Mouse (Mus musculus) thymus, postnatal 4 days (tissue): ENCODE results near the gene Kcnq2.
A peak's percentile ranks its signal among the peaks of the same experiment; 100 is the strongest.

Experiments
- DNase-seq: peaks from one replicate; pipeline ENCODE4 v3.0.0; 2021

Kcnq2 gene

DNA sequence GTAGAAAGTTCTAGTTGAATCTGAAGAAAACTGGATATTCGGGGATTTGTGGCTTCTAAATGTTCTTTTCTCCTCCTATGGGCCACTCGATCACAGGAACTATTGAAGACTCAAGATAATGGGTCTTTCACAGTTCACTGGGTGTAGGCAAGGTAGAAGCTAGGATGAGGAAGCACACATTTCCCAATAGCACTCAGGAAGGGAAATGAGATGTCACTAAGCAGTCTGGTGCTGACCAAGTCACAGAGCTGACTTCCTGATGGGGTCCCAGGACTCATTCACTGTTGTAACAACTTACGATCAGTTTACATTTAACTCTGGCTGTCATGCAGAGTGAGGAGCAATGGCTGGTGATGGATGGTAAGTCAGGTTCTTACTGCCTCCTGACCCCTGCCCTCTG, 45.0 kb downstream of the Kcnq2 start:
- no peak for DNase-seq

DNA sequence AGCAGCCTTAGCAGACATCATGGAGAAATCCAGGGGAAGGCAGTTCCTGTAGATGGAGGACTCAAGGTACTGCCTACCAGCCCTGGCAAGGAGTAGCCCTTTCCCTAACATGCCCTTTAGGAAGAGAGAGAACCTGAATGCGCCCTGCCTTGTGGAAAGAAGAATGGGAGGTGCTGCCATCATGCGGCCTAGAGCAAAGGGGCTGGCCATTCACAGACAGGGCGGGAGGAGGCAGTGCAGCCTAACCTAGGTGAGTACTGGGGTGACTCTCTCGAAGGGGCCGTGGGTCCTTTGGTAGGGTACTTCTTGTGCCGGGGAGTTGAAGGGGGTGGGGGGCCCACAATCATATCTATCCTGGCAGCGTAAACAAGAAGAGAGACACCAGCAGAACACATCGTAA, 50.1 kb downstream of the Kcnq2 start:
- DNase-seq: no peak

DNA sequence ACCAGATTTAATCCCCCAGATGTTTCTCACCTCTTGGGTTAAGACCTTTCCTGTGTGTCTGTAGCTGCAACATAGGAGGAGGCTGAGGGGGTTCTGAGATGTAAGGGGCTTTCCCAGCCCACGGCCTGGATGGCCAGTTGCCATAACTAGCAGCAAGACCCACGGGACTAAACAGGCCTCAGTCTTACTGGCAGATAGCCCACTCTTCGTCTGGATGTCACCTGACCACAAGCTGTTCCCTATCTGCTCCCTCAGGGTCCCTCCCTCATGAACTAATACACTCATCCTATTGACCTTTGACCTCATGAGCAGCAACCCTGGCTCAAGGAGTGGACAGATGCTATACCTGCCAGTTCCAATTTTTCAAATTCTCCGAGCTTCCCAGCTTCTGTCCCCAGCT, 51.2 kb downstream of the Kcnq2 start:
- no peak for DNase-seq

DNA sequence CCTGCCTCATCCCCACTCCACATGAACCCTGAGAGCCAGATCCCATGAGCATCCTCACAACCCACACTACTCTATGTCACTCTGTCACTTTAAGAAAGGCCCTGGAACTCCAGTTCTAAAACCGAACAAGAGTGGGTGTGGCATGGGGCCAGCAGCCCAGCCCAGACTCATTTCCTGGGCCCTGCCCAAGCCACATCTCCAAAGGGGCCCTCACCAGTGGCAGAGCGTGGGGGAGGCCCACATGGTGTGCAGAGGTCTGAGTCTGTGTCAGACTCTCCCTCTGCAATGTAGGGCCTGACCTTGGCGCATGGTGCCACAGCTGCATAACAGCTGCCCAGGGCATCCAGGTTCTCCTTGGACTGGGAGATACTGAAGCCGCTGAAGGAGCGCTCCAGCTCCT, 54.2 kb downstream of the Kcnq2 start:
- DNase-seq: no peak

DNA sequence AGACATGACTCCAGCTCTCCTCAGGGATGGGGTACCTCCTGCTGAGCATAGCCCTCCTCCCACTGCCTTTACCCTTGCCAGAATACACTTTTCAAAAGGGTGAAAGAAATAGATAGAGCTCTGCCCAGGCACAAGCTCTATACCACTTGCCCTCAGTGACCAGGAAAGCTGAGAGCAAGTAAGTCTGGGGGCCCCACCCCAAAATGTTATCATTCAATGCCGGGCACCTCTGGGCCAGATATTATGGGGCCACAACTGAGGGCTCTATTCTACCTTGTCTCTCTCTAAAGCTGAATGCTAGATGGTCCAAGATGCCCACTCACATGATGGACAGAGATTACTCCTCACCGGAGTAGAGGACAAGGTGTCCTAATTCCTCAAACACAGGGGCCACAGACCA, 55.6 kb downstream of the Kcnq2 start:
- no peak for DNase-seq

DNA sequence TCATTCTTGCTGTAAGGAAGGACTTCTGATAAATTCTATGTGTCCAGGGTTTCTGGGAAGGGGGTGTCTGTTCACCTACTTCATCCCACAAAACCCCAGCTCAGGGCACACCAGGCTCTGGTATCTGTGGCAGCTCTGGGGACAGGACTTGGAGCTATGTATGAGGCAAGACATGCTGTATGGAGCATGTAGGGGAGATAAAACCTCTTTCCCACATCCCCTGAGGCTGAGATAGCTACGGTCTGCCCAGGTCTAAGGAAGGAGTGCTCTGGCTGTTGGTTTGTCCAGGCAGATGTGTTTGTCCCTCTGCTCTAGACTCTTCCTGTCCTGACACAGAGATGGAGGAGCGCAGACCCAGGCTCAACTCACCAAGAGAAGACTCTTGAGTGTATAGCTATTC, 56.2 kb downstream of the Kcnq2 start:
- no peak for DNase-seq

DNA sequence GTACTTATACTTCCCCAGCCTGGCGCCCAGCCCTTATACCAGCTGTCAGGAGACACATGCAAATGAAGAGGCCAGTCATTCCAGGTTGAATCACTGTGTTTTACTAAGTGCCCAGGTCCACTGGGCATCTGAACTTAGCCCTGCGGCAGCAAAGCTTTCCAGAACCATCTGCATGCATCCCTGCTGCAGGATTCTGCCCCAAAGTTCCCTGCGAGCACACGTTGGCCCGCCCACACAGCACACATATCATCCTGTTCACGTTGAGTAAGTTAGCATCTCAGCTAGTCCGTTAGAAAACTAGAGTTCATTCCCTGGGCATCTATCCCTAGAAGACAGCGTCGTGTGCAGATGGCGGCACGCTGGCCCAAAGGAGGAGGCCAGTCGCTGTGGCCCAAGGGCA, 59.6 kb downstream of the Kcnq2 start:
- DNase-seq: no peak

DNA sequence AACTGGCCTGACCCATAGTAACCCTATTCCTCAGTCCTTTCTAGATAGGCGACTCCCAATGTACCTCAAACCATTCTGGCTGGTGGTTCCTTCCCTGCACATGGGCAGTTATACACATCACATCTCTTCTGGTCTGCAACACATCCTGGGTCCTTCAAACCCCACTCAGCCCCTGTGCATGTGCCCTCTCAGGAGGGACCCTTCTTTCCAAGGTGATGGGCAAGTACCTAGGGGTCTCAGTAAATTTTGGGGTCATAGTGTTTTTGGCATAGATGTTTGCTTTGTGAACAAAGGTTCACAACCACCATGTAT, 62.7 kb downstream of the Kcnq2 start:
- DNase-seq: no peak

DNA sequence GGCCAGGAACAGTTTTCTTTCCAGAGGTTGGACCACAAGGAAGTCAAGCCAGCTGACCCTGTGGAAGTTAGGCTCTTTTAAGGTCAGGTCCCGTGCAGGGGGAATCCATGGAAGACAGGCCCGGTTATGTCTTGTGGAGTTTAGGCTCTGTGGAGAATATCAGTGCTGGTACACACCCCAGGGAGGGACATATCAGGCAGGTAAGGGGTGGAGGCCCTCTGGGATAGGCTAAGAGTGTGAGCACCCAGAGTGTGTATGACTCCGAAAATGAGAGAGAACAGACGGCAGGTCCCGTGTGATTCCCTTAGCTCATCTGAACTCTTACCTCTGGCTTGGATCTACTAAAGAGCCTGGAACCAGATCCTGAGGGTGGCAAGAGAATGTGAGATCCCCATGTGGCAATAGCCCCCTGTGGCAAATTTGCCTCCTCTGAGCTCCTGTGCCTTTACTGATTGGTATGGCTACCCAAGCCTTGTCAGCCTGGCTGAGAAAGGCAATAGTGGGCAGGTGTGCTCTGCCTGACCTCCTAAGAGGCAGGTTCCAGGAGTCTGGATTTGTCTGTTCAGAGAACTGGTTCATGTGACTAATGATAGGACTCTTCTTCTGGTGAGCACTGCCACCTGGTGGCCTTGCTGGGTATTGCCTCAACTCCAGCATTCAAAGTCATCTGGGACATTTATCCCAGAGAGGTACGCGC, 63.2 kb downstream of the Kcnq2 start:
- DNase-seq: peak; percentile 76

DNA sequence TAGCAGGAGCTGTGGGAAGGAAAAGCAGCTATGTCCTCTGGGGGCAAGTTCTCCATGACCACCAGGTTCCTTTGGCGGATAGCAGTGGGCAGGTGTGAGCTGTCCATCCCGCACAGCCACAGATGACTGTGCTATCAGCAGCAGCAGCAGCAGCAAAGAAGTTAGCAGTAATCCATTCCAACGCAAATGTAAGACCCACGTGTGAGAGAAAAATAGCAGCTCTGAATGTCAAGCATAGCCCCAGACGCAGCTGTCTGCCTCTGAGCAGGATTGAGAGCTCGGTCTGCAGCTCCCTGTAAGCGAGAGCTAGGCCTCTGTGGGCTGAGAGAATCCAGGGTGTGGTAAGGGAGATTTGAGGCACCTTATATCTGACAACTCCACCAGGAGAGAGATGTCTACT, 65.0 kb downstream of the Kcnq2 start:
- no peak for DNase-seq

DNA sequence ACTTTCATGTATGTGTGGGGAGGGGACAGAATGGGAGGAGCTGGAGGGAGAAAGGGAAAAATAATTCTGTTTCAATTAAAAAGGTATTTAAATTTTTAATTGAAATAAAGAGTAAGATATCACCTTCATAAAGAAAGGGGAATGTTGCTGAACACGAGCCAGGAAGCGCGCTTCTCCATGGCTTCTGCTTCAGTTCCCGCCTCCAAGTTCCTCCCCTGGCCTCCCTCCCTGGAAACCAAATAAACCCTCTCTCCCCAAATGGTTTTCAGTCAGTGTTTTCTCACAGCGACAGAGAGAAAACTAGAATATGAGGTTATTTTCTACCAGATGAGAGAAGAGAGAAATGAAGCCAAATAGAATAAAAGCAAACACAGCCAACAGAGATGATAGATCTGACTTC, 66.6 kb downstream of the Kcnq2 start:
- DNase-seq: no peak

DNA sequence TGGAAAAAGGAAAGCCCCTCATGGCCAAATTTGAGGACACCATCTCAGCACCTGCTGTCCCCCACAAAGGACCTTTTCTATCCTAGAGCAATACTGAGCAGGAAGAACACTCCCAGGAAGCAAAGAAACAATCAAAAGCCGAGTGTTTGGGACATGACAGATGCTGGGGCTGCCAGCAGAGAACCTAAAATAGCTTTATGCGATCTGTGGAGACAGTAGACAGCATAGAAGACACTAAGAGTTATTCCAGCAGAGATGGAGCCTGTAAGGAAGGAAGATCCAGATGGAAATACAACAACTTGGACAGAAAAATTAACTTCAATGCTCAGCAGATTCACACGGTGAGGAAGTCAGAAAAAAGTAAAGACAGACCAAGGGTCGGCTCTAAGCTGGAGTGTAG, 69.3 kb downstream of the Kcnq2 start:
- no peak for DNase-seq

DNA sequence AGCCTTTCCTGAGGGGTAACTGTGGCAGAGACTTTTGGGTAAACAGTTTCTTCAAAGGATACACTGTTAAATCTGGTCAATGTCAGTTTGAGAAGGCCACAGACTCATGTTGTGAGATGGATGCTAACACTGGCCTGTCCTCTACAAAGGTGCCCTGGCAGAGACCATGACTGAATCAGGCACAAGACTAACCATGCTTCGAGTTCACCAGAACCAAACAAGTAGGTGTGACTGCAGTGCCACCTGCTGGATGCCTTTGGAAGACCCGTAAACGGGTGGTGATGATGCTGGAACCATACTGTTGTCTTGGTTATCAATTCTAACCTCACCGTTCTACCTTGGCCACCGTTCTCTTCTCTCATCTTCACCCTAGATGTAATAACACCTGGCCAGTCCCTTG, 75.0 kb downstream of the Kcnq2 start:
- DNase-seq: peak; percentile 81

DNA sequence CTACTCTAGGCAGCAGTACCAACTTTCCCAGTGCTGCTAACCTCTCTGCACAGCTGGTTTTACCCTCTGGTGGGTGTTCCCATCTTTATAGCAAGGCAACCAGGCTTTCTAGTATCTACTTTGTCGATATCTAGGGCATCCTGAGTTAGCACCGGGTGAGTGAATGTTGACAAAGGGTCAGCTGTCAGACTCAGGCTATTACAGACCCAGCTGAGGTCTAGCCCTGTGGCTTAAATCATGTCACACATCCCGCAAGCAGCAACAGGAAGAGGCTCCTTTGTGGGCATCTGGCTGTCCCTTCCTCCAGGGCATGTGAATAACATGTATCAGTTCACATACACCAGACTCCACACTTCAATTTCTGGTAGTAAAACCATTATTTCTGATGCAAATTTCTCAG, 76.9 kb downstream of the Kcnq2 start:
- DNase-seq: no peak

DNA sequence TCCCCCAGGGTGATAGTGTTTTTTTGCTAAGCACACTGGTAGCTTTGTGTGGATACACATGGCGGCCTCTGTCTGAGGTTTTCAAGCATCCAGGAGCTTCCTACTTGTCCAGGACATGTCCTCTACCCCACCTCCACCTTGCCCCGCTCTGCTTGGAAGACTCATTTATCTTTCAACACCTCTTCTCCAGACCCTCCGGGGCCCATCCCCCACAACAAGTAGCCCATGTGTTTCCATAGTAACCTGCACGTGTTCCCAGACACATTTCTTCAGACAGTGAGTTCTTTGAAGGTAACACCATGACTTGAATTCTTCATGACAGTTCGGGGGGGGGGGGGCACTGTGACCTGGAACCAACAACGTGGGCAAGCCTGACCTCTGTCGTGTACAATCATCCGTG, 77.8 kb downstream of the Kcnq2 start:
- no peak for DNase-seq

DNA sequence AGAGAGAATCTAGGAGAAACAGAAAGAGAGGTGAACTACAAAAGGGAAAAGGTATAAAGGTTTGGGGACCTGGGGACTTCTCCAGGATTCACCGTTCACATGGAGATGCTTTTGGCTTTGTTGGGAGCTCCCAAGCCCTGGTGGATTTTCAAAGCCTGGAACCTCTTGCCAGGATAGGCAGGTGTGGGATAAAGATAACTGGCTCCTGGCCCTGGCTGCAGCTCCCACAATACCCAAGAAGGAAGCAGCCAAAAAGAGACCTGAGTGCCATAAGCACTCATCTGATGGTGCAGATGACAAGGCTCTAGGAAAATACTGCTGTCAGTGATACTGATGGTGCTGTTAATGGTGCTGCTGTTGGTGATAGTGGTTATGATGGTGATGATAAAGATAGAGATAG, 82.9 kb downstream of the Kcnq2 start:
- DNase-seq: no peak

DNA sequence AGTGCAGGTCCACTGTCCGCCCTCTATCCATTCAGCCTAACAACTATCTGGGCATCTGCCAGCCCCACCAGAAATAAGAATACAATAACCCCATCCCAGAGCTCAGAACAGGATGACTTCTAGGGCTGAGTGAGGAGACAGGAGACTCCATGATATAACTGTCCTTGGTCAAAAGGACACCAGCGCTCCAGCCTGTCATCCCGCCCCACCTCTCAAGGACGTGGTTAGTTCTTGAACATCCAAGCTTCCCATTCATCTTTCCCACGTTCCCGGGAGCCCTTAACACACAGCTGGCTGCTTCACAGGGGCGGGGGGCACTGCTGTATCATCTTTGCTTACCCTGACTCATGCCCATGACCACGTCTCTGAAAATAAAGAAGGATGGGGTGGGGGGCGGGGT, 86.1 kb downstream of the Kcnq2 start:
- DNase-seq: no peak

DNA sequence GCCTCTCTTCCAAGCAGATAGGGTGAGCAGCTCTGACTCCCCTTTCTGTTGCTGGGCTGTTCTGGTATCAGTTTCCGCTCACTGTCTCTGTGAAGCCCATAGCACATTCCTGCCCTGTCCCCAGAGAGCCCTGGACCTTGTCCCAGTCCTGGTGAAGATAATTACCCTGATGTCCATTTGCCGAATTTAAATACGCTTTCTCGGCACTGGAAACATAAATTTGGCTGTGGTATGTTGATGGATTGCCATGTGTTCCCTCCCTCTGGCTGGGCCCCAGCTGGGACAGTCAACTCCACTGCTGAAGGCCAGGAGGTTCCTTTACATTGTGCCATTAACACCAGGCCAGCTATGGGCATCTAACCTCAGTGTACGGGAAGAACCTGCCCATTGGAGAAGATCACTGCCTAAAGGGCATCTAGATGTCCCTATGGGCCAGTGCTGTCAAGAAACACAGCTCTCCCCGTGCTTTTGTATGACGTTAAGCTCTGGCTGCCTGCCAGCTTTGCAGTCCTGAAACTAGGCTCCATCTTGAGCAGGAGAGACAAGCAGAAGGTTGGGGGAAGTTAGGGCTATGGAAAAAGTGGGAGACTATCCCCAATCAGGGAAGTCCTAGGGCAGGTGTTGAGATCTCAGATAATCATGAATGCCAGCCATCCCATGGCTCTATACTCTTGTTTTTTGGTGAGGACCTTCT, 86.7 kb downstream of the Kcnq2 start:
- DNase-seq: no peak

DNA sequence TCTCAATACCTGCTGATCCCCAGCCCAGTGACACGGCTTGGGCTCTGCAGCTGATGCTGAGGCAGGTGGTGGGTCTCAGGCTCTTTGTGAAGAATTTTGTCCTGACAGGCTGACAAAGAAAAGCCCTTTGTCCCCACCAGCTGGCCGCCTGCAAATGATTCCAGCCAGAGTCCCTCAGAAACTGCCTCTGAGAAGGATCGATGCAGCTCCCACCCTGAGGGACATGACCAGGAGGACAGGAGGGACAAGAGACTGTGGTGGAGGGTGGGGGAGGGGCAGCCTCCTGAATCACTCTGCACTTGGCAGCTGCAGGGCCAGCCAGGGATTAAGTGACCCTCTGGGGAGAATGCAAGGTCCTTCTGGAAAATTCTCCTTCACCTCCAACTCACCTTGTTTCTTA, 91.1 kb downstream of the Kcnq2 start:
- no peak for DNase-seq

DNA sequence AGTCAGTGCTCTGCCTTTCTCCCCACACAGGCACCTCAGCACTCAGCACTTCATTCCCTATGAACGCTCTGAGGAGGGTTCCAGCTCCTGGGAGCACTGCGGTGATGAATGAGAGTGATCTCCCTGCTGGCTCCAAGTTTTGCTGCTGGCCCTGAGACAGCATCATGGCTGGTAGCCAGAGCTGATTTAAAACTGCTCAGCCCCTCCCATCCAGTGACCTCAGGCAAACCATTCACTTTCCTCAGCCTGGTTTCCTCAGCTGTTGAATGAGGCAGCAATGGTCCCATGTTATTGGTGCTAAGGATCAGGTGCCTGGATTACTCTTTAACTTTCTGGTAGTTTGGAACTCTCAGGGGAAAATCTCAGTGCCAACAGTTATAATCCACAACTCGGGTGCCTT, 91.7 kb downstream of the Kcnq2 start, which contains the start of gene Chrna4:
TSS of gene Chrna4 (minus strand) at position 110 of the 400 bp plus-strand sequence.
- DNase-seq: no peak

DNA sequence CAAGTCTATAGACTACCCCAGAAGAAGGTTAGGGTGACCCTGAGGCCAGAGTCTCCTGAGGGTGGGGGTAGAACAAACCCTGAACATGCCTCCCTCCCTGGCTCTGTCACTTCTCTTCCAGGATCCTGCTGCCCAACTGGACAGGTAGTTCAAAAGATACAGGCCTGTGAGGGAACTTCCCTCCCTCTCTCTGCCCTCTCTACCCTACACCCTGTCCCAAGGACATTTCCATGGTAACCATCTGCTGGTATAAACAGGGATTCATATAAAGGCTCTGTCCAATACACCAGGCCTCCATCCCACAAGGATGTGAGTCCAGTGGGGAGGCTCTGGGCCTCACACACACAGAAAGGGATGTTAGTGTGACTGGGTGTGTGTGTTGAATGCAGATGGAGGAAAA, 92.7 kb downstream of the Kcnq2 start:
- DNase-seq: no peak

DNA sequence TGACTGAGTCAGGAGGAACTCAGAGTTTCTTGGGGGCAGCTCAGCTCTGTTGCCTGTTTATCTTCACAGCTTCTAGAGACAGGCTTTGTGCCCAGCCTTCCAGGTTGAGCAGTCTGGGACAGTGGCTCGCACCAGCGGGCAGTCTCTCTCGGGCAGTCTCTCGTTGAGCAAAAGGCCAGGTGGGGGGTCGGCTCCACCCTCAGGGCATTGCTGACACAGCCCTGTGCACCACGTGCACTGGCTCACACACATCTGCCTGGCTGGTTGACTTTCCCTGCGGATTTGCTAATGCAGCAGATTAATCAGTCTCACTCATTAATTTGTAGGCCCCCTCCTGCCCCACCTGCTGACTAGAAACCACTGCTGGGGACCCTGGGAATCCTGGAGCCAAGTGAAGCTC, 93.2 kb downstream of the Kcnq2 start:
- no peak for DNase-seq

DNA sequence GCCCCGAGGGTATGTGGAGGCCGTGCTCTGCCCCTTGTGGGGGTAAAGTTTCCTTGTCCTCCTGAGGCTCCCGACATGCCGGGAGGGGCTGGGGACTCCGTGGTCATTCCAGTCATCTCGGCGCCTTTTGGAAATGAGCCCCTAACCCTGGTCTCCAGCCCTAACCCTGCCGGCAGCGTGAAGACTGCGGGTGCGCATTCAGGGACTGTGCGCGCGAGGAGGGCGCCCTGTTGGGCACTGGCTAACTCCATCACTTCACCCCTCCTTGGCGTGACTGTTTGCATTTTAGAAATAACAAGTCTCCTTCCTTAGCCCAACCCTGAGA, 95.8 kb downstream of the Kcnq2 start:
- no peak for DNase-seq

DNA sequence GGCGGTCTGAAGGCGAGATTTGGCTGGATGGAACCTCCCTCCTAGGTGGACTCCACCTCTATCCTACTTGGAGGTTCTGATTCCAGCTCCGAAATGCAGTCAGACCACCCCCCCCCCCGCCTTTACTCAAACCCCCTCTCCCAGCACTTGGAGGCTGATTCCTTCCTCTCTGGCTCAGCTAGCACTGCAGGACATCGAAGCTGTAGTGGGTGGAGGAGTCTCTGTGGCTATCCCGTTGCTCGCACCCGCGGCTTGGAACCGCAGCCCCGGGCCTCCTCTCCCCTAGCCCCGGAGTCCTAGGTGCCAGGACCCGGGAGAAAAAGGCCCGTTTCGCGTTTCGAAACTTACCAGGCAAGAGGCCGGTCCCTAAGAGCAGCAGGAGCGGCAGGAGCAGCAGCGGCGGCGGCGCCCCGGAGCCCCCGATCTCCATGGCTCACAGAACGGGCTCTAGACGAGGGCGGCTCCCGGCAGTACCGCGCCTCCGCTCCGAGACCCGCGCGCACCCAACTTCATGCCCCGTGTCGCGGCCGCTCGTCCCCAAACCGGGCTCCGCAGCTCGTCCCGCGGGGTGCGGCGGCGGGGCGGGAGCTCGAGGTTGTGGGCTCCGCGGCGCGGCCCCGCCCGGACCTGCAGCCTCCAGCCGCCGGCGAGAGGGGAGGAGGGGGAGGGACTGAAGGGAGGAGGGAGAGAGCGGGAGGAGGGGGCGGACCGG, 96.3 kb downstream of the Kcnq2 start:
- peak; percentile 25 for DNase-seq

DNA sequence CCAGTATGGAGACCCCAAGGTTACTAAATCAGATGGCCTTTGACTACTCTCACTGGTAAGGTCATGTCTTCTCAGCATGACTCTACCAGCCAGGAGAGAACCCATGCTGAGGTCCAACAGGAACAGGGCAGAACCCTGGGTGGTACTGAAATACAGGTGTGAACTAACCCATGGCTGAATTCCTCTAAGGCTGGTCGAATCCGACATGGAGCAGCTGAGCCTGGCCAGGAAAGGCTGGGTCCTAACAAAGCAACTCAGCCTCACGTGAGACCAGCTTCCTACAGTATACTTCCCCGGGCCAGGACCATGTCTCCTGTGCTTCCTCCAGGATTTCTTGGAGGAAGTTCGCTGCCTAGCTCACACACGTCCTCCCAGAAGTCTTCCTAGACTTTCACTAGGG, 98.5 kb downstream of the Kcnq2 start:
- DNase-seq: no peak
